Mouse (Mus musculus): ENCODE measurements around the gene Arl15.

Arl15 gene

DNA sequence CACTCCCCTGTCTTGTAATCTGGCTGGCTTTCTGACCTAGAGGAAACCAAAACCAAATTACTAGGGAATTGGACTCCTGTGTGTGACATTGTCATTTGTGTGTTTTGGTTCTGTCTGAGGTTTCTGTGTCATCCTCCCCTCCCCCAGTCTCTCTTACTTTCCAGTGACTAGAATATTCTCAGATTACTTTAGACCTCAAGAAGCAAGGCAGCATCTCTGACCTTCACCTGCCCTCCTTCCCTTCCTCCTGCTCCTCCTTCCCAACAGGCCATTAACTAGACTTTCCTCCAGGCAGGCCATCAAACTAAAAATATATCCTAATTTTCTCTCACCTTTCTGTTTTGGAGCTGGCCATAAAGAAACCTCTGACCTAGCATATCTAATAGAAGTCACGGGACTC is 50.9 kb downstream of the Arl15 start:
- DNase-seq: no peak

- no peak for DNase-seq
Observed at GRCm38 (mm10) chr13:113846413-113846812, 52.1 kb downstream of the Arl15 start.

DNA sequence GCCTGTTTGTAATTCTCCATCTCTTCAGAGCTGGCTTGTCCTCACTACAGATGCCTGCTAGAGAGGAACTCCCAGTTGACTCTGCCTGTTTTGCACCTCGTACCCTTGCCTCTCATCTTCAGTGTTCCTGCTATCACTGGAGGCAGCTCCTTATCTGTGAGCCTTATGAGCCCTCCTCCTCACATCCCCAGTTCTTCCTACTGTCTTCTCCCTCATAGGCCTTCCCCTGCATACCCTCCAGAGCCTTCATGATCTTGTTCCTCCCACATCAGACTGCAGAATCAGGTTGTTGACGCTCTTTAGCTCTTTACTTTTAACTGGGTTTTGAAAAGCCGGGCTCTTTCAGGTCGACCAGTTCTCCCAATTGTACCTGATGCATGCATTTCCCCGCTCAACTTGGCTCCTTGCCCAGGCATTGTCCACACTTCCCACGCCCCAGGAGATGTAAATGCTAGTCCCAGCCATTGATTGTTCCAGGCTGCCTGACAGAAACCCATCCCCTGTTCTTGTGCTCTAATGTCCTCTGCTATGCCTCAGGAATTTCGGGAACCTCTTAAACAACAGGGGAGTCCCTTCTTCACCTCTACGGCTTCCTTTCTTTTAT is 56.2 kb downstream of the Arl15 start:
- peak; percentile 21 to 30 for DNase-seq

GRCm38 (mm10) chr13:113851602-113852375 is 57.5 kb downstream of the Arl15 start:
- no peak for DNase-seq

GRCm38 (mm10) chr13:113852376-113852666 is 58.0 kb downstream of the Arl15 start:
- DNase-seq: no peak

GRCm38 (mm10) chr13:113854146-113854545 is 59.8 kb downstream of the Arl15 start:
- DNase-seq: no peak

- DNase-seq: no peak
Observed at GRCm38 (mm10) chr13:113854551-113855312, 60.4 kb downstream of the Arl15 start.

DNA sequence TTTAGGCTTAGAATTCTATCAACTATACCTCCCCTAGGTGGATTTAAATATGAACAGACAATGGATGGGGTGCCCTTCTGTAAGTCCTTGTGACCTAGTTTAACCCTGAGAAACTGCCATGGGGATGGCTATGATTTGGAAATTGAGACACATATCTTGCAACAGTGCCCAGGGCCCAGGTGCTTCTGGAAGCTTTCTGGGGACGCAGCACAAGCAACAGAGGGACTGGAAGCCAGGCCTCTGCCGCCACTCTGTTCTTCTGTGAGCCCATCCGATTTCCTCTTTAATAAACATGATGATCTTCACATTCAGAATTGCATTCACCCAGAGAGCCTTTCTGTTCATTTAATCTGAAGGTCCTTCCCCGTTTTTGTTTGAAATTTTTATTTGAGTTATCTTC is 62.6 kb downstream of the Arl15 start:
- DNase-seq: no peak

DNA sequence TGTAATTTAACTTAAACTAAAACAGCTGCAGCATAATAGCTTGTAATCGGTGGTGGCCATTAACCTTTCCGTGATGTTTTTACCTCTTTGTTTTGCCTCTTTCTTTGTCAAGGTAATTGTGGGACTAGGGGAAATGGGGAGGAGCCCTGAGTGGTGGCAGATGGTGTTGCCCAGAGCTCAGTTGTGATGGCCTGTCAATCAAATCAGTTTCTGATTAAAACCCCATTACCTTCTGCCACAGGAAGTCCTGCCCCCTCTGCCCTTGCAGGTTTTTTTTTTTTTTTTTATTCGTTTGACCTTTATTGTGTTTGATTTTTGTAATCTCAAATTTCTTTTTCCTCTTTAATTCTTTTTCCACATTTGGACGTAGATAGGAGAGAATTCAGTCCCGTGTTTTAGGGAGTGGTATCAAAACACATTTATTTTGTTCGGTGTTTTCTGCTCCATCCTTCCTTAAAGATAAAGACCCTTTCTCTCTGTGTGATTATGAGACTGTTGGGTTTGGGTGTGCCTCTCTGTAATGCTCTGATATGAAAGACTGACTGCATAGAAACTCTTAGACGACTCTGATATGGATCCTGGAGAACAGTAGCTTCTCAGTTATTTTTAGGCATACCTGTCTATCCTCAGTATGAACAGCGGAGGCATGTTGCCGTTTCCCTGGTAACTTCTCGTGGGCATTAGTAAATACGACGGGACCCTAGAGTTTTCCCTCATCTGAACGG is 64.5 kb downstream of the Arl15 start:
- no peak for DNase-seq

DNA sequence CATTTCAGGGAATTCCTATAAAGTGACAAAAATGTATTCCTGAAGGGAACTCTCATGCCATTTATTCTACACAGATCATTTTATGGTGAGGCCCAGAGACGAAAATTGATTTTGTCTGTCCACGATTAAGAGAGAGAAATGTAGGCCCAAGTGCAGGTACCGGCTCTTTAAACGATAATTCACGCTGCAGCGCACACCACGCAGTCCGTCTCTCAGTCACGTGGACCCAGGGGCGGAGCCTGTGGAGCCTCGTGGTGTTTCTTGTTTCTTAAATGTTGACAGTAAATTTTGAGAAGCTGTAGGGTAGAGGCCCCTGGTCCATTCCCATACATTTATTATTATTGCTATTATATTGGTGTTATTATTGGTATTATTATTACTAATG is 65.1 kb downstream of the Arl15 start:
- DNase-seq: no peak

GRCm38 (mm10) chr13:113860816-113861215 is 66.5 kb downstream of the Arl15 start:
- DNase-seq: peak in 1 of 2 experiments; percentile 17

DNA sequence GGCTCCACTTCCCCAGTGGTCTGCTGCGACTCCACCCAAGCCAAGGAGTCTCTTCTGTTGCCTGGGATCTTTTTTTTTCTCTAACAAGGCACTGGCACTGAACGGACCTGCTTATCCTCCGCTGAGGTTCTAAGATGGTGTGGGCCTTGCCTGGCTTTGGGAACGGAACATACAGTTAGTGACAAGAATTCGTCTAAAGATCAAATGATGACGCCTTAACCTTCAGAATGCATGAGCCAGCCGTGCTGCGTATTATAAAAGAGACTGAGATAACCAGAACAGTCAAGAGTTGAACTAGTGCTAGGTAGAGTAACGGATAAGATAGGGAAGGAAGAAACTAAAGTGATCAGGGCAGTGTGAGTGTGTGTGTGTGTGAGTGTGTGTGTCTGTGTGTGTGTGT is 66.9 kb downstream of the Arl15 start:
- no peak for DNase-seq

DNA sequence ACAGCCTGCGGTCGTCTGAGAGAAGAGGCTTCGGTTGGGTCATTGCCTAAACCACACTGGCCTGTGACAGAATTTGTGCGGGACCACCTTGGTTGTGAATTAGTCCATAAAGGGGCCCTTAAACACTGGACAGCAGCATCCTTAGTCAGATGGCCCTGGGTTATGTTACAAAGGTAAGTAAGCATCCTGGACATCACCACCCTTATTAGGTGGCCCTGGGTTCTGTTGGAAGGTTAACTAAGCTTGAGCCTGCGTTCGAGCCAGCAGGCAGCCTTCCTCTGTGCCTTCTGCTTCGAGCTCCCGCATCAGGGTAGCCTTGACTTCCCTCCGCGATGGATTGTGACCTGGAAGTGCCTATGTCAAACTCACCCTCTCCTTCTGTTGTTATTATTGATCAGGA is 68.6 kb downstream of the Arl15 start:
- no peak for DNase-seq

- no peak for DNase-seq
Observed at GRCm38 (mm10) chr13:113863688-113864087, 69.4 kb downstream of the Arl15 start.

DNA sequence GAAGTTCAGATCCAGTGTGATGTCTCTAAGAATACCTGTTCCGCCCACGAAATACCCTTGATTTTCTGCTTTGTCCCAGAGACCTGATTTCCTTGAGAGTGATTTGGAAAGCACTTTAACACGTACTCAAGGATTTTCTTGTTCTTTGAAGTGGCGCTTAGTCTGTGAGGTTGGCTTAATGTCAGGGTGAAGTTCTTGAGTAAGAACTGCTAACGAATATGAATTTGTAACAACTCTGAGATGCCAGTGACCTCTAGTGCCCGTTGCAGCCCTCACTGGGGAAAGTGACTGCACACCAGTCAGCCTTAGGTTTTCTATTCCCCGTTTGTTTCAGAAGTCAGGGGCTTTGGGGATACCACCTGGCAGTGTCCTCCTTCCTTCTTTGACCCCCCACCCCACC is 70.0 kb downstream of the Arl15 start:
- DNase-seq: no peak

DNA sequence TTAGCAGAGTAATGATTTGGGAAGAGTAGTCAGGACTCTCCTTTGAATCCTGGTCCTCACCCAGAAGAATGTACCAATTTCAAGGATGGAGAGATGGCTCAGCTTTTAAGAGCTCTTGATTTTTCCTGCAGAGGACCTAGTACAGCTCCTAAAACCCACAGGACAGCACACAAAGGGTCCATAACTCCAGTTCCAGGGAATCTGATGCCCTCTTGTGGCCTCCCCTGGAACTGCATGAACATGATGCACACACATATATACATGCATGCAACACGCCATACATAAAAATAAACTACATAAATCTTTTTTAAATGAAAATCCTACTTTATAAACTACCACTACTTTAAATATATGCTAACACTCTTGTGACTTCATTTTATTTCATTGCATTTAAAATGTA is 70.6 kb downstream of the Arl15 start:
- peak; percentile 30 to 52 for DNase-seq

GRCm38 (mm10) chr13:113865378-113865777 is 71.1 kb downstream of the Arl15 start:
- DNase-seq: no peak

- peak; percentile 39 to 41 for DNase-seq
Observed at GRCm38 (mm10) chr13:113865806-113866205, 71.5 kb downstream of the Arl15 start.

DNA sequence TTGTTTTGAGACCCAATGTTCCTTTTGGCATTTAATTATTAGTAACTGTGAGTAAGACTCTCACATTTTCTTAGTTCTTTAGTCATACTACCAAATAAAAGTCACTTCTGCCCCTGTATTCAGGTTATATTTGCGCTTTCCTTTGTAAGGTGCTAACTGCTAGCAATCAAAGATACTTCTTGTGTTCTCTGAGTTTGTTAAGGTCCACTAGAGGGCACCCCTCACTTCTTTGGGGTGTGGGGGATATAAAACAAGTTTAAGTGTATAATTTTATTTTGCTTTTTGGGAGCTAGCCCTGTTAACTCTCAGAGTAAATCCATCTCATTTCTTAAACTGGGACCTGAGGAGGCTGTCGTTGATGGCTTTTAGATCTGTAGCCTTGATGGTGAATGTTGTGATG is 73.4 kb downstream of the Arl15 start:
- no peak for DNase-seq

DNA sequence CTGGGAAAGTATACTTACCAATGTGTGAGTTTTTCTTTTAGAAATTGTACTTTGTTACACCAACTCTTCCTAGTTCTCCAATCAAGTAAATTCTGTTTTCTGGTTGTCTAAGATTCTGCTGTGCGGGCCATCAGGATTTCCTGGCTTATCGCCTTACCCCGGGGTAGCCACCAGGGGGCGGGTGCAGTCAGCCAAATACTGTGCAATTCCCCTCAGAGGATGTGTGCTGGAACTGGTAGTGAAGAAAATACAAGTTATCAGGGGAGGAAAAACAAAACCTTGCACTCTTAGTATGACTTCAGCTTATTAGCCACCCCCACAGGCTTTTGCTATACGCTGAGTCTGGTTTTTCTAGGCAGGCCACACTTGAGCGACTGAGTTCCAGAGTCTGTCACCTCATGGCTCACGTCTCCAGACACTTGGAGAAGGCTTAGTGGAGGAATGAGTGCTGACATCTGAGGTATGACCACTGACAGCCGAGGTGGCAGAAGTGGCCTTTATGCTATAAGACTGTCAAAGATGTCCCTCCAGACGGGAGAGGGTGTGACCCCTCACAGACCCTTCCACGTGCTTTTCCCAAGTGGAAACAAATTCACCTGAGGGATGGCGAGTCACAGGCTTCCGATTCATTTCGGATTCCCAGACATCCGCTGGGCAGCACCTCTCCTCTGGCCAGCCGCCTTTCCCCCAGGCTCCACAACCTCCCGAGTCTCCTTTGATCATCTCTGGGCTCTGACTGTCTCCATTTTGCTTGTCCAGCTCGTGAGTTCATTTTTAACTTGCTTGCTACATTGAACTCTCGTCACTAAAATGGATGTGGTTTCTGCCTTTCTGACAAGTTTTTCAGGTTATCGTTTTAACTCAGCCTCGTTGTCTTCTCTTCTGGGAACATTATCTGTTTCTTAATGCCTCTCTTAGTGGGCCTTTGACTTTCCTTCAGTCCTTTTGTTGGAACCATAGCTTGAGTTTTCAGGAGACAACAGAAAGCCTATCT is 75.2 kb downstream of the Arl15 start:
- DNase-seq: peak; percentile 52 to 69

DNA sequence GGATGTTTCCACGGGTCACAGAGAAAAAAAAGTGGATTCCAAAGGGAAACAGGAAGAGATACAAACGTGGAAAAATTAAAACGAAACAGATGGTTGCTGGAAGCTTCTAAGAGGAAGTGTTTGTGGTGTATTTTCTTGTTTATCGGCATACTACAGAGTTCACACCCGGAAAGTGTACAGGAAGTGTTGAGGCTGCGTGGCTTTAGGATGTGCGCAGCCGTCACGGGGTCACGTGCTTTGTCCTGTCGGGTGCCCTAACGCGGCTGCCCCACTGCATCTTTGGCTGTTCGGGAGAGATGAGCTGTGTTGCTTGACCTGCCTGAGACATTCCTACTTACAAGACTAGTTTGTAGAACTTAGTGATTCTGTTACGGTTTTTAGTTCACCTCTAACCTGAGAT is 76.1 kb downstream of the Arl15 start:
- no peak for DNase-seq

- peak; percentile 33 to 43 for DNase-seq
Observed at GRCm38 (mm10) chr13:113871853-113872252, 77.5 kb downstream of the Arl15 start.
